Mouse (Mus musculus) cortical plate, adult 2 months (tissue): ENCODE data around the gene Pla2g1b.

Experiments used
- CTCF ChIP-seq: fragments of 200-500 bp; IDR thresholded peaks from 2 replicates; pipeline ENCODE4 v1.5.1; 2011; ENCODE audit warnings: mild to moderate bottlenecking, control low read depth, low read length; ENCODE audit not compliant: insufficient read depth; ENCODE audit errors: extremely low read depth
- POLR2A ChIP-seq: fragments of 200-500 bp; IDR thresholded peaks from 2 replicates; pipeline ENCODE4 v1.6.1; 2011; ENCODE audit warnings: mild to moderate bottlenecking, low read length, control low read depth; ENCODE audit not compliant: insufficient read depth; ENCODE audit errors: extremely low read depth

GRCm38 (mm10) chr5:115516081-115516907 lies 50.2 kb downstream of the Pla2g1b start:
- TF ChIP-seq POLR2A (no peak), CTCF (no peak)
